Mouse (Mus musculus) kidney, postnatal 0 days (tissue): ENCODE measurements around the gene Rbfox2. TPM values are rescaled to one million over a fixed set of nuclear protein-coding genes. Genes with fewer than 3 reads are reported as not detected.
A peak's percentile ranks its signal among the peaks of the same experiment; 100 is the strongest.

Experiments used
- ATAC-seq: fragments of 200-750 bp; cut with Nextera tagmentation; replicated peaks from 2 replicates; pipeline ENCODE4 v1.8.0; 2017; ENCODE audit warnings: low read depth, moderate number of reproducible peaks, moderate TSS enrichment, moderate library complexity; ENCODE audit not compliant: low FRiP score
- DNase-seq: peaks from one replicate; pipeline ENCODE4 v3.0.0-alpha.2; 2016; ENCODE audit warnings: low spot score
- H3K27ac ChIP-seq: fragments of 300-500 bp; sonication (generic); 2 replicates; pipeline ENCODE4 v1.5.1; 2014; ENCODE audit warnings: mild to moderate bottlenecking
- H3K27me3 ChIP-seq: fragments of 300-500 bp; sonication (generic); 2 replicates; pipeline ENCODE4 v1.6.1; 2014; ENCODE audit warnings: low read length, mixed read lengths; ENCODE audit not compliant: insufficient read depth
- H3K36me3 ChIP-seq: fragments of 300-500 bp; sonication (generic); 2 replicates; pipeline ENCODE4 v1.6.1; 2014; ENCODE audit warnings: low read length, mixed read lengths; ENCODE audit not compliant: insufficient read depth
- H3K4me1 ChIP-seq: fragments of 300-500 bp; sonication (generic); replicated peaks from 2 replicates; pipeline ENCODE4 v1.6.1; 2014; ENCODE audit warnings: antibody characterized with exemption, low read length, mixed read lengths; ENCODE audit not compliant: insufficient read depth
- H3K4me2 ChIP-seq: fragments of 300-500 bp; sonication (generic); 2 replicates; pipeline ENCODE4 v1.6.1; 2014; ENCODE audit warnings: mild to moderate bottlenecking, low read length, moderate library complexity, mixed read lengths
- H3K4me3 ChIP-seq: fragments of 300-500 bp; sonication (generic); replicated peaks from 2 replicates; pipeline ENCODE4 v1.5.1; 2014; ENCODE audit warnings: low read depth, low read length
- H3K9ac ChIP-seq: fragments of 300-500 bp; sonication (generic); 2 replicates; pipeline ENCODE4 v1.6.1; 2014; ENCODE audit warnings: low read depth, low read length
- H3K9me3 ChIP-seq: fragments of 300-500 bp; sonication (generic); replicated peaks from 2 replicates; pipeline ENCODE4 v1.6.1; 2016; ENCODE audit warnings: low read length, inconsistent platforms, mixed read lengths
- CTCF ChIP-seq: IDR thresholded peaks from 2 replicates; pipeline ENCODE4 v1.5.1; 2016; ENCODE audit warnings: antibody characterized with exemption, low read depth, mild to moderate bottlenecking, moderate library complexity
- WGBS: fragments of 180-500 bp; shearing (Covaris S2); extraction: QIAGEN DNeasy Blood & Tissue Kit; methylation state at CpG from one replicate; pipeline ENCODE4 v1.1.7; 2014; 5-methylcytosine and 5-hydroxymethylcytosine counted together
- polyA plus RNA-seq: library from polyadenylated mRNA; unstranded; fragments of >200 nt; fragmentation: Nextera tagmentation; extraction: Ambion mirVana; gene quantifications from 2 replicates; pipeline ENCODE4 v1.2.1, GENCODE M21; 2015

The Rbfox2 gene
- polyA plus RNA-seq, 1 experiment from 2014 or later, result 22.7 TPM

DNA sequence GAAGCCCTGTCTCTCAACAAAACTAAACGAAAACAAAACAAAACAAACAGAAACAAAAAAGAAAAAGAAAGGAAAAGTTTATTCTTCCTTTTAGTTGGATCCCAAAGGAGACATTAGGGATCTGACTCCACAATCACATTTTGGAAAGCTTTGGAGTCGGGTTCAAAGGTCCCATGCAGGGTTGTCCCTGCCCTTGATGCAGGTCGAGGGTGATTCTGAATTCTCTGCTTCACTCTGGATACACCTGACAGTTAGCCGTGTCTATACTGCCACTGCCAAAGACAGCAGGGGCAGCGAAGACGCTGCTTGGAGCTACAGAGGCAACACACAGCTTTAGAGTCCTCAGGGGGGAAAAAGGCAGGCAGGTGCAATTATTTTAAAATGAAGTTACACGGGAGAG, 194.9 kb downstream of the Rbfox2 start:
- Histone ChIP-seq H3K4me1 (no peaks in the 10 kb centered on the region), H3K9me3 (no peaks in the 10 kb centered on the region), H3K4me2 (no peak overlapping the region), H3K4me3 (no peak overlapping the region), H3K27ac (no peak overlapping the region), H3K27me3 (no peaks in the 10 kb centered on the region), H3K36me3 (peaks cover 3% of the 10 kb centered on the region; the same call in 1 of the 2 replicates), H3K9ac (no peak overlapping the region)
- WGBS, result 73% methylated on average over 7 of the region's 7 CpGs
- DNase-seq (no peak), ATAC-seq (no peak)
- no peak for TF ChIP-seq CTCF

DNA sequence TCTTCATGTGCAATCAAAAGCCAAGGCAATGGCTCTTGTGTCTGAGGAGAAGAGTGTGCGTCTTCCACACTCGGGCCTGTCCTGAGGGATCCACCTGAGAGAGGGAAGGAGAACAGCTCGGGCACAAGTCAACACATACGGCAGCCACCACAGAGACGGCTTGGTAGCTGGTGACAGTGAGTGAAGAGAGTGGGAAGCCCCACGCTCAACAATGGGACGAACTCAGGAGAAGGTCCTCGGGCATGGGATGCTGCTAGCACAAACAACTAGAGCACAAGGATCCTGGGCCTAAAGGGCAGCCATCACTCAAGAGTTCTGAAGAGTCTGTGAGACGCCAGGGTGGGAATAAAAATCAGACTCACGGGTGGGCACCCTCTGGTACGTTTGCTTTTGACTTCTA, 196.4 kb downstream of the Rbfox2 start:
- Histone ChIP-seq H3K4me1 (no peaks in the 10 kb centered on the region), H3K4me3 (no peak overlapping the region), H3K4me2 (no peak overlapping the region), H3K27ac (no peak overlapping the region), H3K36me3 (peaks cover 3% of the 10 kb centered on the region; the same call in 1 of the 2 replicates), H3K27me3 (no peaks in the 10 kb centered on the region), H3K9ac (no peak overlapping the region), H3K9me3 (no peaks in the 10 kb centered on the region)
- ATAC-seq (no peak), DNase-seq (no peak)
- TF ChIP-seq CTCF, result no peak
- WGBS, result 86% methylated on average over 11 of the region's 11 CpGs

DNA sequence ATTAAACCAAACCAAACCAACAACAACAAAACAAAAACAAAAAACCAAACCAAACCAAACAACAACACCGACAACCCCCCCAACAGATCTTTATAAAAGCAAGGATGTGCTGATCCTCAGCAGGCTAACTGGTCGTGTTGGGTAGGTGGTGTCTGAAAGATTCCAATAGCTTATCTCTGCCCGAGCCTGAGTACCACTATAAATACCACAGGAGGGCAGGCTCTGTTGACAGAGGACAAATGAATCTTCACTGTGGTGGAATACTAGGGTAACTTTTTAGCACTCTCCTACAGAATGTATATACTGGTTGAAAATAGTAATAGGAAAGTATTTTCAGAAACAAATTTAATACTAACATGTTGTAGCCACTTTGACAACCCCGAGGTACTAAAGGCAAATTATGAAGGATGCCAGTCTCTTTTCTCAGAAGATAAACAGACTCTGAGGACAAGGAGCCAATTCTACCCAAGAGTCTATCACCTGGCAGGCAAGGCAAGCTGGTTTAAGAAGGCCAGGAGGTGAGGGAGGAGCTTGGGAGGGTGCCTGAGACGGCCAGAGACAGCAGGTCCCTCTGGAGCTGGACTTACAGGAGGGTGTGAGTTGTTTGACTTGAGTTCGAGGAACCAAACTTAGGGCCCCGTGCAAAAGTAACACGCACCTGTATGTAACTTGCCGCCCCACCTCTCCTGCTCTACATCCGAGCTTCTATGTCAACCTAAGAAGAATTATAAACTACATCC, 199.5 kb downstream of the Rbfox2 start:
- Histone ChIP-seq H3K9ac (no peak overlapping the region), H3K36me3 (0 out of 2 replicates have a peak, but pooled peaks cover under 1% of the 10 kb centered on the region), H3K9me3 (no peaks in the 10 kb centered on the region), H3K27ac (no peak overlapping the region), H3K27me3 (no peaks in the 10 kb centered on the region), H3K4me3 (no peak overlapping the region), H3K4me1 (peaks cover 7% of the 10 kb centered on the region; the same call in 1 of the 2 replicates), H3K4me2 (no peak overlapping the region)
- no peak for DNase-seq
- 85% methylated on average over 10 of the region's 10 CpGs for WGBS
- TF ChIP-seq CTCF, result no peak
- no peak for ATAC-seq

DNA sequence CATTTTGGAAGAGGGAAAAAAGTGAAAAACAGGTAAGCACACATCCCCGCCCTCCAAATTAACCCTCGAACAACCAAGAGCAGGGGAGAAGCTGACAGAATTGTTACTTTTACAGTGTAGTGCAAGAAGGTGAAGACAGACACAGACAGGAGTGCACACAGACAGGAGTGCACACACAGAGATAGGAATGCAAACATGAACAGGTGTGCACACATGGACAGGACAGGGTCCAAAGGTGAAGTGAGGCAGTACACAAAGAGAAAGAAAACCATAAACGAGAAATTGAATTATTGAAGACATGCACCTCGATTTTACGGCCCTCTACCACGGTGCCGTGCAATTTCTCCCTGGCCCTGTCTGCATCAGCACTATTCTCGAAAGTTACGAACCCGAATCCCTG, 201.5 kb downstream of the Rbfox2 start:
- whole genome bisulfite sequencing, result 75% methylated on average over 10 of the region's 10 CpGs
- H3K36me3 ChIP-seq, result peaks cover 7% of the 10 kb centered on the region; the same call in 1 of the 2 replicates

DNA sequence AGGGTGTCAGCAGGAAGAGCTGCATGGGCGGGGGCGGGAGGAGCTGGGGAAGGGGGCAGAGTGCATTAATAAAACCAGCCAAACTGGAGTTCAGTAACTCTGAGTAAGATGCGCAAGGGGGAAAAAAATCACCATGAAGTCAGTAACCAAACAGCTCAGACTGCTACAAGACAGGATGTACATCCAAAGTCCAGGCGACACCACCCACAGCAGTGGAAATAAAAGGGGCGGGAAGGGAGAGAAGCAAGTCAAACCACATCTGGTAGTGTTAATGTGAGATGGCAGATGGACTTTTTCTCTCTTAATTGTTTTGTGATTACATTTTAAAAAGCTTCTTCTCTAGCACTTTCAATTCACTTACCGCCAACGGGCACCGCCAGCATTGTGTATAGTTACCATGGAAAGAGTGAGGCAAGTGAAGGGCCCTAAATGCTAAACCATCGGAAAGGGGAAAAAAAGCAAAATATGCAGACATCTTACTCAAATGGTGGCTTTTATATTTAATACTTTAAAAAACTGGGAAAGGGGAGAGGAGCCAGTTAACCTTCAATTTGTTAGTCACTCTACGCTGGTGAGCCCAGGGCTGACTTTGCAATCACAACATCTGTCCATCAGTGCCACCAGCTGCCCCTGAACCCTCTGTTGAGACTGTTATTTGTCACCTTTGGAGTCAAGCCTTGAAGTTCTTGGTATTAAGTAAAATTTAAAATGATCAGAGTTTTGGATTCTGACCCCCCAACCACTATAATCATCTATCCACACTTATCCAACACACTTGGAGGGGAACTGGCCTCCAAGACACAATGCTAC, 202.2 kb downstream of the Rbfox2 start:
- Histone ChIP-seq H3K4me2 (no peak overlapping the region), H3K36me3 (peaks cover 9% of the 10 kb centered on the region; the same call in 1 of the 2 replicates), H3K9me3 (no peaks in the 10 kb centered on the region), H3K27ac (0 out of 2 replicates have a peak overlapping the region, but pooled peaks have one; percentile 47), H3K4me1 (peaks cover 7% of the 10 kb centered on the region; the same call in 1 of the 2 replicates), H3K27me3 (no peaks in the 10 kb centered on the region), H3K4me3 (no peak overlapping the region), H3K9ac (no peak overlapping the region)
- no peak for TF ChIP-seq CTCF
- 68% methylated on average over 10 of the region's 10 CpGs for WGBS
- DNase-seq (peak; percentile 48), ATAC-seq (no peak)

More for the DNA sequence above, 201.5 kb downstream of the Rbfox2 start:
- H3K27ac ChIP-seq, result no peak overlapping the region
- no peak for TF ChIP-seq CTCF
- no peak for DNase-seq
- H3K27me3 ChIP-seq, result no peaks in the 10 kb centered on the region
- H3K9me3 ChIP-seq, result no peaks in the 10 kb centered on the region
- no peak for ATAC-seq
- peaks cover 7% of the 10 kb centered on the region; the same call in 1 of the 2 replicates for H3K4me1 ChIP-seq
- H3K9ac ChIP-seq, result no peak overlapping the region
- H3K4me3 ChIP-seq, result no peak overlapping the region
- H3K4me2 ChIP-seq, result no peak overlapping the region

DNA sequence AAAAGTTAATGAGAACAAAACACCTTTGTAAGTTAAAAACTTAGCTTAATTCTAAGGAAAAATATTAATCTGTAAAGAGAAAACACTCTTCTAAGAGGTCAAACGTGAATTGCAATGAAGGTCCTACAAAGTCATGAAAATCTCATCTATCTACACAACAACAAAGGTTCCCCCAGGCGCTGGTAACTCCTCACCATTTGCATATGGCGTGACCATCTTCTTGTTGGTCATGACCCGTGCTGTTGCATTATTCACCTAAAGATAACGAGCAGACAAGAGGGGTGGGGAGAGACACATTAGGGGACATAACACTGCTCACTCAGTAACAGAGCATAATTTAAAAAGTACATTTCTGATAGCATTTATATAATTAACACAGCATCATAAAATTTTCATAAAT, 204.1 kb downstream of the Rbfox2 start:
- DNase-seq, result no peak
- Histone ChIP-seq H3K27me3 (no peaks in the 10 kb centered on the region), H3K9ac (no peak overlapping the region), H3K27ac (no peak overlapping the region), H3K9me3 (no peaks in the 10 kb centered on the region), H3K4me2 (no peak overlapping the region), H3K36me3 (peaks cover 23% of the 10 kb centered on the region), H3K4me3 (no peak overlapping the region), H3K4me1 (peaks cover 7% of the 10 kb centered on the region; the same call in 1 of the 2 replicates)
- no peak for TF ChIP-seq CTCF
- ATAC-seq, result no peak
- WGBS, result 88% methylated on average over 5 of the region's 5 CpGs
